Mouse (Mus musculus) E14TG2a.4 (cell line): ENCODE measurements around the gene Tob1.

ENCODE experiments used
- CTCF ChIP-seq: conservative IDR thresholded peaks from 2 replicates; pipeline ENCODE4 v1.5.1; 2014; ENCODE audit warnings: low read length
- NANOG ChIP-seq: IDR thresholded peaks from 2 replicates; pipeline ENCODE4 v1.6.1; 2014; ENCODE audit warnings: borderline replicate concordance, low read length, mixed read lengths

- TF ChIP-seq CTCF: peak; percentile 31; the same call in 1 of the 2 replicates
- TF ChIP-seq NANOG: no peak
Observed at GRCm38 (mm10) chr11:94225985-94226384, 14.7 kb downstream of the Tob1 start.
